Mouse (Mus musculus): ENCODE measurements around the gene Rgl1.

- TF ChIP-seq CTCF (IDR thresholded peaks at IDR 0.05; ENCODE audit: low read depth) = no peak
- TF ChIP-seq EP300 (IDR thresholded peaks at IDR 0.05; ENCODE audit: low read depth) = no peak
Measured at GRCm38 (mm10) chr1:152707560-152707959, 58.6 kb downstream of the Rgl1 start.

Data from heart, postnatal 0 days (tissue).